In genomic region chr17:15406576-15406975, GRCm38 (mm10) we compare ENCODE assay signal across 24 mouse cellular contexts.
"Had no signal": no experiment of that assay in that cellular context is flagged by ENCODE, and none has a peak within 500 bp of the region (broad histone marks: within the 10 kb centered on the region; RNA-seq: fewer than 3 reads in every experiment).

No protein-coding gene starts in this region.

- DNase-seq: forebrain, postnatal 0 days; gastrocnemius, postnatal 14 days; gastrocnemius, postnatal 36 days; heart, adult 18-20 months; heart, postnatal 10 days; heart, postnatal 36 days; kidney, adult 11 months; kidney, adult 2 months; kidney, adult 9 months; kidney, postnatal 14 days; kidney, postnatal 36 days; layer of hippocampus, adult 9-11 months; layer of hippocampus, postnatal 36 days; left cerebral cortex, postnatal 4 days had no signal

- H3K4me2 ChIP-seq: heart, embryonic 12.5 days; hindbrain, embryonic 13.5 days; hindbrain, embryonic 15.5 days; intestine, embryonic 15.5 days; kidney, embryonic 15.5 days; limb, embryonic 13.5 days; limb, embryonic 15.5 days had no signal

- H3K4me1 ChIP-seq: heart, embryonic 10.5 days; heart, embryonic 12.5 days; hindbrain, embryonic 13.5 days; hindbrain, embryonic 15.5 days; intestine, embryonic 15.5 days; kidney, embryonic 15.5 days; limb, embryonic 13.5 days; limb, embryonic 15.5 days had no signal

- H3K4me3 ChIP-seq: heart, embryonic 10.5 days; heart, embryonic 12.5 days; hindbrain, embryonic 13.5 days; hindbrain, embryonic 15.5 days; intestine, embryonic 15.5 days; kidney, embryonic 15.5 days; limb, embryonic 13.5 days; limb, embryonic 15.5 days had no signal

- H3K9ac ChIP-seq: forebrain, postnatal 0 days; heart, embryonic 12.5 days; hindbrain, embryonic 13.5 days; hindbrain, embryonic 15.5 days; intestine, embryonic 15.5 days; kidney, embryonic 15.5 days; limb, embryonic 13.5 days; limb, embryonic 15.5 days had no signal

- ATAC-seq: forebrain, postnatal 0 days; hindbrain, postnatal 0 days; intestine, embryonic 15.5 days had no signal

- H3K27ac ChIP-seq: heart, embryonic 10.5 days; hindbrain, embryonic 13.5 days; hindbrain, embryonic 15.5 days; hindbrain, postnatal 0 days; intestine, embryonic 15.5 days; kidney, embryonic 15.5 days; kidney, postnatal 0 days; limb, embryonic 13.5 days; limb, embryonic 15.5 days had no signal

- H3K27me3 ChIP-seq: heart, embryonic 12.5 days; hindbrain, embryonic 13.5 days; hindbrain, embryonic 15.5 days; intestine, embryonic 15.5 days; kidney, embryonic 15.5 days; limb, embryonic 13.5 days; limb, embryonic 15.5 days had no signal

- H3K9me3 ChIP-seq: heart, embryonic 10.5 days; heart, embryonic 12.5 days; hindbrain, embryonic 13.5 days; hindbrain, embryonic 15.5 days; intestine, embryonic 15.5 days; kidney, embryonic 15.5 days; limb, embryonic 13.5 days; limb, embryonic 15.5 days had no signal
